Mouse (Mus musculus) limb, embryonic 13.5 days (tissue): ENCODE results near the gene Eed. TPM values are rescaled to one million over a fixed set of nuclear protein-coding genes. Genes with fewer than 3 reads are reported as not detected.
A peak's percentile ranks its signal among the peaks of the same experiment; 100 is the strongest.
"Not testable (repeated sequence)": the region's sequence is repeated elsewhere in the genome, so short reads cannot be mapped to it uniquely, and the experiment has no call there.

Experiments used
- ATAC-seq: fragments of 200-750 bp; cut with Nextera tagmentation; 2 replicates; pipeline ENCODE4 v1.8.0; 2017; ENCODE audit warnings: low read depth, moderate number of reproducible peaks, moderate TSS enrichment; ENCODE audit not compliant: low FRiP score
- H3K27ac ChIP-seq: fragments of 300-500 bp; sonication (generic); 2 replicates; pipeline ENCODE4 v1.5.1; 2015; ENCODE audit warnings: inconsistent platforms, mild to moderate bottlenecking, moderate library complexity
- H3K27me3 ChIP-seq: fragments of 300-500 bp; sonication (generic); 2 replicates; pipeline ENCODE4 v1.6.1; 2015; ENCODE audit warnings: mild to moderate bottlenecking, inconsistent platforms
- H3K36me3 ChIP-seq: fragments of 300-500 bp; sonication (generic); 2 replicates; pipeline ENCODE4 v1.6.1; 2015; ENCODE audit warnings: inconsistent platforms, mild to moderate bottlenecking, moderate library complexity
- H3K4me1 ChIP-seq: fragments of 300-500 bp; sonication (generic); 2 replicates; pipeline ENCODE4 v1.6.1; 2015; ENCODE audit warnings: inconsistent platforms
- H3K4me2 ChIP-seq: fragments of 300-500 bp; sonication (generic); replicated peaks from 2 replicates; pipeline ENCODE4 v1.6.1; 2015; ENCODE audit warnings: inconsistent platforms, mild to moderate bottlenecking, moderate library complexity
- H3K4me3 ChIP-seq: fragments of 300-500 bp; sonication (generic); 2 replicates; pipeline ENCODE4 v1.5.1; 2015; ENCODE audit warnings: moderate library complexity, mild to moderate bottlenecking, inconsistent platforms
- H3K9ac ChIP-seq: fragments of 300-500 bp; sonication (generic); 2 replicates; pipeline ENCODE4 v1.6.1; 2015; ENCODE audit warnings: mild to moderate bottlenecking, inconsistent platforms
- H3K9me3 ChIP-seq: fragments of 300-500 bp; sonication (generic); 2 replicates; pipeline ENCODE4 v1.6.1; 2016; ENCODE audit warnings: inconsistent platforms
- WGBS: fragments of 180-500 bp; shearing (Covaris S2); methylation state at CpG from one replicate; pipeline ENCODE4 v1.1.7; 2015; 5-methylcytosine and 5-hydroxymethylcytosine counted together
- polyA plus RNA-seq: library from polyadenylated mRNA; unstranded; fragments of >200 nt; fragmentation: Nextera tagmentation; extraction: Ambion mirVana; gene quantifications from 2 replicates; pipeline ENCODE4 v1.2.1, GENCODE M21; 2015

The Eed gene
- polyA plus RNA-seq, 1 experiment from 2014 or later, result 77.8 TPM

DNA sequence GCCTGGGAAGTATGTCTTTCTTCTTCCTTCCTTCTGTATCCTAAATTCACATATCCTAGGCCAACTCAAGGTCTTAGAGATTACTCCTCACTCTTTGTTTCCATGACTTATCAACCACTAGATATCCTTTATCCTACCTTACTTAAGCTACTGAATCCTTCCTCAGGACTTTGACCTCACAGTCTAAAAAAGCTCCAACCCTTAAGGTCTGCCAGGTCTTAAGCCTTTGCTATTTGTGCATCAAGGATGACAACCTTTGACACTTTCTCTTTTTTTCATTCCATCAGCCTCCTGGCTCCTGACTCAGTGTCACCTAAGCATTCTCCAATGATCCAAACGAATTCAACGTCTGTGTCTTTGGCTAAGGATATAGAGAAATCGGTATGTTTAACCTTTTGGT is 24.0 kb upstream of the Eed start:
- H3K9me3 ChIP-seq, result no peaks in the 10 kb centered on the region
- H3K4me3 ChIP-seq, result no peak overlapping the region
- 94% methylated on average over 3 of the region's 3 CpGs for WGBS
- no peak overlapping the region for H3K4me2 ChIP-seq
- ATAC-seq, result no peak
- no peak overlapping the region for H3K27ac ChIP-seq
- no peaks in the 10 kb centered on the region for H3K4me1 ChIP-seq
- H3K9ac ChIP-seq, result no peak overlapping the region
- no peaks in the 10 kb centered on the region for H3K36me3 ChIP-seq
- H3K27me3 ChIP-seq, result no peaks in the 10 kb centered on the region

DNA sequence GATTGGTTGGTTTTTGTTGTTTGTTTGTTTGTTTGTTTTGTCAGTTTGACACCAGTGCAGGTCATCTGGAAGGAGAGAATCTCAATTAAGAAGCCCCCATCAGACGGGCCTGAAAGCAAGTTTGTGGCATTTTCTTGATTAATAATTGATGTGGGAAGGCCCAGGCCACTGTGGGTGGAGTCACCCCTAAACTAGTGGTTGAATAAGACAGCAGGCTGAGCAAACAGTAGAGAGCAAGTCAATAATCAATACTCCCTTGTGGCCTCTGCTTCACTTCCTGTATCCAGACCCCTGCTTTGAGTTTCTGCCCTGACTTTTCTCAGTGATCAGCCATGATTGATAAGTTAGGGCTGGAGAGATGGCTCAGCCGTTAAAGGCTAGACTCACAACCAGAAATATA is 21.6 kb upstream of the Eed start:
- no peaks in the 10 kb centered on the region for H3K27me3 ChIP-seq
- 0 out of 2 replicates have a peak, but pooled peaks cover 2% of the 10 kb centered on the region for H3K4me1 ChIP-seq
- no peaks in the 10 kb centered on the region for H3K9me3 ChIP-seq
- 76% methylated on average over 2 of the region's 2 CpGs for WGBS
- no peak overlapping the region for H3K27ac ChIP-seq
- H3K9ac ChIP-seq, result no peak overlapping the region
- H3K36me3 ChIP-seq, result no peaks in the 10 kb centered on the region
- H3K4me2 ChIP-seq, result no peak overlapping the region
- no peak overlapping the region for H3K4me3 ChIP-seq
- no peak for ATAC-seq

DNA sequence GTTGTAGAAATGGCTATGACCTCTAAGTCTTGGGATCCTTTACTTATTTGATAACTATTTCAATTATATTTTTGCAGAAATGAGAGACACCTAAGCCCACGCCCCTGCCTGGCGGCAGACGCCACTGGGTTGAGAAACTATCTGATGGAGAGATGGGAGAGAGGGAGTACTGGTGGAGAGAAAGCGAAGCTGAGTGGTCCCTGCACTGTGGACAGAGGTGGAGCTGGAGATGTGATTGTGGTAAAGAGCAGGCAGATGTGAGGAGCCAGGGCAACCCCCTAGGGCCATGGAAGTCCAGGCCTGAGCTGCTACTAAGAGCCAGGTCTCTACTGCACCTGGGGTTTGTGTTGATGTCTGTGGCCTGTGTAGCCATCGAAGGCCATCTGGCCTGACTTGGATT is 18.7 kb upstream of the Eed start:
- H3K9me3 ChIP-seq, result no peaks in the 10 kb centered on the region
- 0 out of 2 replicates have a peak, but pooled peaks cover 2% of the 10 kb centered on the region for H3K4me1 ChIP-seq
- no peaks in the 10 kb centered on the region for H3K27me3 ChIP-seq
- H3K9ac ChIP-seq, result no peak overlapping the region
- 88% methylated on average over 5 of the region's 5 CpGs for whole genome bisulfite sequencing
- no peak for ATAC-seq
- H3K36me3 ChIP-seq, result no peaks in the 10 kb centered on the region
- H3K4me2 ChIP-seq, result no peak overlapping the region
- H3K4me3 ChIP-seq, result no peak overlapping the region
- H3K27ac ChIP-seq, result no peak overlapping the region

DNA sequence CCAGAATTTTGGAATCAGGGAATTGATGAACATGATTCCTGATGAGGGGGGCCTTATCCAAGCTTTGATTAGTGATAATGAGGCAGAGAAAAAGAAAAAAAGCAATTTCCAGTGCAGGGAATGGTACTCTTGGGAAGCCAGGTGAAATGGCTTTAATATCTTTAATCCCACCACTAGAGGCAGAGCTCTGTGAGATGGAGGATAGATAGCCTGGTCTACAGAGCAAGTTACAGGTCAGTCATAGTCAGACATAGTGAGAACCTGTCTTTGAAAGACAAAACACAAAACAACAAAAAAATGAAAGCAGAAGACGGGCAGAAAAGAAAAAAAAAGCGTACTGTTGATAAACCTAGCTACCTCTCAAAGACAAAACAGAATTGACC is 17.8 kb upstream of the Eed start:
- Histone ChIP-seq H3K27me3 (no peaks in the 10 kb centered on the region), H3K36me3 (no peaks in the 10 kb centered on the region), H3K9ac (no peak overlapping the region), H3K4me2 (no peak overlapping the region), H3K9me3 (no peaks in the 10 kb centered on the region), H3K4me3 (no peak overlapping the region), H3K27ac (no peak overlapping the region), H3K4me1 (0 out of 2 replicates have a peak, but pooled peaks cover 2% of the 10 kb centered on the region)
- WGBS, result 85% methylated on average over 2 of the region's 2 CpGs
- no peak for ATAC-seq

DNA sequence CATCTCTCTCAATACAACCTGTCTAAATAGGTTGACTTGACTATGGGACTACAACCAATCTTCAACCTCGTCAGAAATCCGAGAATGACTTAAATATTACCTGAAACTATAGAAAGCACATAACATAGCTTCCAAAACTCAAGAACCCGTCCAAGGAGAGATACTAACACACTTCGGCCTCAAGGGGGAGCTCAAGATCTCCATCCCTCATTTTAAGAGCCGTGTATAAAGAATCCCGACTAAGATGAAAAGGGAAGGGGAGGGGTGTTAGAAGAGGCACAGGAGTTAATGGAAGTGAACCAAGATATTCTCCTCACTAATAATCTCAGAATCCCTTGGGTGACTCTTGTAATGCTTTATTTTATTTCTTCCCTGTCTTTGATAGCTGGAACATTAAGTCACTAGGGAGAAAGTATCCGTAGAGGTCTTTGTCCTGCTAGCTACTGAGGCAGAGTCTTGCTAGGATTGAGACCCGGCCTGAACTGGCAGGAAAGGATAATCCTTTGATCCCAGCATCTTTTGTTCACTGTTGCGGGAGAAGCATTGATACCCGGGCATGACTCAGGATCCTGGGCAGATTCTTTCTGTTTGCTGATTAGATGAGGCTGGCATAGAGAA is 17.3 kb upstream of the Eed start:
- ATAC-seq, result no peak; the same call in 1 of the 2 replicates
- Histone ChIP-seq H3K9me3 (no peaks in the 10 kb centered on the region), H3K27ac (no peak overlapping the region), H3K4me2 (no peak overlapping the region), H3K4me3 (no peak overlapping the region), H3K4me1 (0 out of 2 replicates have a peak, but pooled peaks cover 2% of the 10 kb centered on the region), H3K27me3 (no peaks in the 10 kb centered on the region), H3K36me3 (no peaks in the 10 kb centered on the region), H3K9ac (no peak overlapping the region)
- 22% methylated on average over 10 of the region's 10 CpGs for whole genome bisulfite sequencing

DNA sequence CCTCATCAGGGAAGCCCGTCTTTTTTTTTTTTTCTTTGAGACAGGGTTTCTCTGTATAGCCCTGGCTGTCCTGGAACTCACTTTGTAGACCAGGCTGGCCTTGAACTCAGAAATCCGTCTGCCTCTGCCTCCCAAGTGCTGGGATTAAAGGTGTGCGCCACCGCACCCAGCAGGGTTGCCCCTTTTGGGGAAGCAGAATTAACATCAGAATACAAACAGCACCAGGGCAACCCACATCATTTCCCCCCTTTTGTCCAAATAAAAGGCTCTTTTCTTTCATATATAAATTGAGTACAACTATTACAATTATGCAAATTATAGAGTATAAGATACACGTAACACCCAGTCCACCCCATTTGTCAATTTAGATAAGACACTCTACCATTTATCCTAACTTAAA is 16.7 kb upstream of the Eed start:
- not testable (repeated sequence) for H3K4me1 ChIP-seq, H3K36me3 ChIP-seq, ATAC-seq, H3K27me3 ChIP-seq, H3K4me2 ChIP-seq, H3K9ac ChIP-seq, H3K27ac ChIP-seq, H3K4me3 ChIP-seq, H3K9me3 ChIP-seq
- 46% methylated on average over 5 of the region's 5 CpGs for WGBS

DNA sequence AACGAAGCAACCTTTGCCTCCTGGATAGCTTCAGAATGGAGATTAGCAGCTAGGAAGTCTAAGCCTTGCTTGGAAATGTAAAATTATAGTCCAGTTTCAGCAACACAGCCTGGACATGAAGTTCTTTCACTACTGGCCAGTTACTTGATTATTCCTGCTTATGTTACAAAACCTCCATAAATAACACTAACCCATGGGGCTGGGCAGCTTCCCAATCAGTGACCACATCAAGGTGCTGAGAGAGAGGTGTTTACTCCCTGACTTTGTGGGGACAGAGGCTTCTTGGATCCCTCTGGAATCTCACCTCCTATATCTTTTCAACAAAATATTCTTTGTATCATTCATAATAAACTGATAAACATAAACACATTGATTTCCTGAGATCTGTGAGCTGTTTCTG is 12.3 kb upstream of the Eed start:
- H3K9ac ChIP-seq, result no peak overlapping the region
- no peaks in the 10 kb centered on the region for H3K9me3 ChIP-seq
- H3K4me3 ChIP-seq, result no peak overlapping the region
- H3K4me1 ChIP-seq, result no peaks in the 10 kb centered on the region
- 75% methylated on average over 1 of the region's 1 CpGs for WGBS
- ATAC-seq, result no peak
- no peak overlapping the region for H3K27ac ChIP-seq
- no peak overlapping the region for H3K4me2 ChIP-seq
- H3K27me3 ChIP-seq, result no peaks in the 10 kb centered on the region
- no peaks in the 10 kb centered on the region for H3K36me3 ChIP-seq

DNA sequence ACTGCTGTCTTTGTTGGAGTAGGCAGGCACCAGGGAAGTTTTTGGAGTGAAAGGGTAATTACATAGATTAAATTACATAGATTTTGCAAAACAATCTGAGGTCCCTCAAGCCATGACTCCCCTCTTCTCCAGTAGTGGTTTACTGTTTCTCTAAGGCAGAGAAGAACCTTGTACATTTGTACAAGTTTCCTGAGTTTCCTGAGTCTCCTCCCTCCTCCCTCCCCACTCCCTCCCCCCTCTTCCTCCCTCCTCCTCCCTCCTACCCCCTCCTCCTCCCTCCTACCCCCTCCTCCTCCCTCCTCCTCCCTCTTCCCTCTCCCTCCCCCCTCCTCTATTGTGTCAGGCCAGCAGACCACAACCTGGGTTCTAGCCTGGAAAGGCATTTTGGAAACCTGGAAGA is 3.6 kb upstream of the Eed start:
- Histone ChIP-seq H3K4me3 (no peak overlapping the region), H3K4me2 (no peak overlapping the region), H3K36me3 (no peaks in the 10 kb centered on the region), H3K27me3 (no peaks in the 10 kb centered on the region), H3K27ac (no peak overlapping the region), H3K9ac (no peak overlapping the region), H3K4me1 (peaks cover 6% of the 10 kb centered on the region), H3K9me3 (no peaks in the 10 kb centered on the region)
- no peak for ATAC-seq

DNA sequence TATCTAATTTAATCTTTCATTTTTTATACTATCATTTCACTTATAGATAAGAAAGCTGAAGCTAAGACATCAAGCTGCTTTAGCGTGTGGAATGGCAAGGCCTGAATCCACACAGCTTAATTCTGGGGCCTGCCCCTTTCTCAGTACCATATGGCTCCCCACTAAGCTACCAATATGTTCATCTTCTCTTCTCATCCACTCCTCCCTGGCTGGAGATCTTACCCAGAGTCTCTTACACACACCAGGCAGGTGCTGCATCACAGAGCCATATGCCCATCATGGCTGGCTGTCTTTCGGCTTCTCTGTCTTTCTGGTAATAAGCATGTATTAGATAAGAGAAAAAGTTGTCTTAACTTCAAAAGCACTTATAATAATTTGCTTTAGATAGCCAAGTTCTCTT is 2.7 kb upstream of the Eed start:
- H3K36me3 ChIP-seq, result no peaks in the 10 kb centered on the region
- 94% methylated on average over 2 of the region's 2 CpGs for WGBS
- peaks cover 14% of the 10 kb centered on the region for H3K4me1 ChIP-seq
- H3K27ac ChIP-seq, result no peak overlapping the region
- no peak overlapping the region for H3K9ac ChIP-seq
- H3K4me3 ChIP-seq, result no peak overlapping the region
- no peak overlapping the region for H3K4me2 ChIP-seq
- H3K27me3 ChIP-seq, result no peaks in the 10 kb centered on the region
- no peaks in the 10 kb centered on the region for H3K9me3 ChIP-seq
- ATAC-seq, result no peak

DNA sequence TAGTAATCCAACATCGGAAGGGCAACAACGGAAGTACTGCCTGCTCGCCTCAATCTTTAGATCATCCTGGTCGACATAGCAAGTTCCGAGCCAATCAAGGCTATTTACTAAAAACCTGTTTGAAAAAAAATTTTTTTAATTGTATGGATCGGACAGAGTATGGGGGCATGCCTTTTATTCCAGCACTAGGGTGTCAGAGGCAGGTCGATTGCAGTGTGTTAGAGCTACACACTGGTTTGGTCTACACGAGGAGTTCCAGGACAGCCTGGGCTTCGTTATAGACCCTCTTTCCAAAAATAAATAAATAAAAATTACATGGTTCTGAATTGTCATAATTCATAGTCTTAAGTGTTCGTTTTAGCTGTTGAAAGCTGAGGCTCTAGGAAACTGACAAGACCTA is 774 bp upstream of the Eed start:
- peaks cover 3% of the 10 kb centered on the region; the same call in 1 of the 2 replicates for H3K36me3 ChIP-seq
- H3K4me2 ChIP-seq, result peak overlapping the region; percentile 70
- no peaks in the 10 kb centered on the region for H3K27me3 ChIP-seq
- peaks cover 15% of the 10 kb centered on the region for H3K4me1 ChIP-seq
- H3K9me3 ChIP-seq, result no peaks in the 10 kb centered on the region
- ATAC-seq, result no peak
- H3K9ac ChIP-seq, result peak overlapping the region; percentile 87
- 12% methylated on average over 10 of the region's 10 CpGs for WGBS
- H3K4me3 ChIP-seq, result peak overlapping the region; percentile 74
- peak overlapping the region; percentile 99; the same call in 1 of the 2 replicates for H3K27ac ChIP-seq

DNA sequence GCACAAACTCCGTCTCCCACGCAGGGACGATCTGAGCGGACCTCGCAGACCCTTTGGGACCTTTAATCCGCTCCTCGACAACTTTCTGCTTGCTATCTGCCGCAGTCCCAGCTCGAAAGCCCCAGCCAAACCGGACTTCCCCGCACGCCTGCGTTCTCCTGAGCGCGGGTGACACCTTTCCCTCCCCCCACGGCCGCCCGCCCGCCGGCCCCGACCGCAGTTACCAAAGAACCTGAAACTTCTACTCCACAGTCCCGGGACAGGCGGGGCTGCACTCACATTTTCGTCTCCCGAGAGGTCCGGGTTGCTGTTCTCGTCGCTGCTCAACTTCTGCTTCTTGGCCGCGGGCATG is 674 bp downstream of the Eed start:
- WGBS, result under 1% methylated on average over 31 of the region's 31 CpGs
- H3K4me2 ChIP-seq, result peak overlapping the region; percentile 70

DNA sequence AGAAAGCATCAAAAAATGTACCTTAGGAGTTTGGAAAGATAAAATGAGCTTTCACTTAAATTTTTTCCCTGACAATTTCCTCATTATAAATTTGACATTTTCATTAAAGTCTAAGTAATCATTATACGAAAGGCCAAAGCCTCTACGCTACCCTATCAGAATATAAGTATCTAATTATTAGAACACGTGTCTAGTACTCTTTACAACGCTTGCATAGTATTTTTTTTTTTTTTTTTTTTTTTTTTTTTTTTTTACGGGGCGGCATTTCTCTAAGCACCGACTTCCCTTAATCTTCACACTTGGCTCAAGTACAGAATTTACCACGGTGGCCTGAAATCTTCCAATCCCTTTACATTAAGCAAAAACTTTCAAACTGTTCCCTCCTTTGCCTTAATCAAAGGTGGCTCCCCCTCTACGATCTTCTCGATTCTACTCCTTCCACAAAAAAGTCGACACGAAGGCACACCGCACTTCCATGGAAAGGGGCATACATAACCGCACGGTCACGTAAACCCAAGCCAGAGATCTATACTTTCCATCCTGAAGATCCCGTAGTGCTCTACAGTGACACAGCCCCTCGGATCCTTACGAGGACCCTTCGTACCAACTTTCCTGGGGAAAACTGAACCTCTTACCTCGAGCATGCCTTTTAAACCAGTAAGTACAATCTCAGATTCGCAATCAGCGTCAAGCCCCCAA is 1.2 kb downstream of the Eed start:
- 3% methylated on average over 23 of the region's 23 CpGs for WGBS

More for the DNA sequence above, 674 bp downstream of the Eed start:
- peak overlapping the region; percentile 87 for H3K9ac ChIP-seq
- peaks cover 15% of the 10 kb centered on the region for H3K4me1 ChIP-seq
- peaks cover 15% of the 10 kb centered on the region for H3K36me3 ChIP-seq
- peak overlapping the region; percentile 99 for H3K27ac ChIP-seq
- H3K9me3 ChIP-seq, result no peaks in the 10 kb centered on the region
- H3K4me3 ChIP-seq, result peak overlapping the region; percentile 74
- no peak for ATAC-seq
- H3K27me3 ChIP-seq, result no peaks in the 10 kb centered on the region

DNA sequence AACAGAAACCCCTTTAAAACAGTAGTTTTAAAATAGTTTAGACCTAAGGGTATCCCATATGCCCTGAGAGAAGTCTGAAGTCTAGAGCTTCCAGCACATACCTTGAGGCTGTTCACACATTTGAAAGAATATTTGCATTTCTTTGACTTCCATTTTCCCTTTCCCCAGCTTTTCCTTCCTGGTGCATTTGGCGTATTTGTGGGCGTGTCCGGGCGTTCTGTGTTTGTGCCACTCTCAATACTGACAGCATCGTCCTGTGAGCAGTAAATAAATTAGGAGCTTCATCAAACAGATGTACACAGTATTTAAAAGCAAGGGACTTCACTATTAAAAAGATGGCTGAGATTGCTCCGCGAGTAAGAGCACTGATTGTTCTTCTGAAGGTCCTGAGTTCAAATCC is 4.0 kb downstream of the Eed start:
- H3K36me3 ChIP-seq, result peaks cover 42% of the 10 kb centered on the region
- ATAC-seq, result no peak
- no peak overlapping the region for H3K4me2 ChIP-seq

More for the DNA sequence above, 1.2 kb downstream of the Eed start:
- no peak for ATAC-seq
- H3K4me2 ChIP-seq, result peak overlapping the region; percentile 70
- H3K27ac ChIP-seq, result peak overlapping the region; percentile 99
- H3K27me3 ChIP-seq, result no peaks in the 10 kb centered on the region
- H3K4me1 ChIP-seq, result peaks cover 15% of the 10 kb centered on the region
- no peaks in the 10 kb centered on the region for H3K9me3 ChIP-seq
- peak overlapping the region; percentile 74 for H3K4me3 ChIP-seq
- peaks cover 18% of the 10 kb centered on the region for H3K36me3 ChIP-seq
- H3K9ac ChIP-seq, result peak overlapping the region; percentile 87

More for the DNA sequence above, 4.0 kb downstream of the Eed start:
- Histone ChIP-seq H3K9me3 (no peaks in the 10 kb centered on the region), H3K4me1 (peaks cover 11% of the 10 kb centered on the region), H3K4me3 (no peak overlapping the region), H3K27me3 (no peaks in the 10 kb centered on the region), H3K27ac (no peak overlapping the region), H3K9ac (no peak overlapping the region)
- WGBS, result 93% methylated on average over 7 of the region's 7 CpGs
